Mouse (Mus musculus): ENCODE data around the gene Hist1h2ak.
"Not testable (repeated sequence)": the region's sequence is repeated elsewhere in the genome, so short reads cannot be mapped to it uniquely, and the experiment has no call there.

The Hist1h2ak gene

DNA sequence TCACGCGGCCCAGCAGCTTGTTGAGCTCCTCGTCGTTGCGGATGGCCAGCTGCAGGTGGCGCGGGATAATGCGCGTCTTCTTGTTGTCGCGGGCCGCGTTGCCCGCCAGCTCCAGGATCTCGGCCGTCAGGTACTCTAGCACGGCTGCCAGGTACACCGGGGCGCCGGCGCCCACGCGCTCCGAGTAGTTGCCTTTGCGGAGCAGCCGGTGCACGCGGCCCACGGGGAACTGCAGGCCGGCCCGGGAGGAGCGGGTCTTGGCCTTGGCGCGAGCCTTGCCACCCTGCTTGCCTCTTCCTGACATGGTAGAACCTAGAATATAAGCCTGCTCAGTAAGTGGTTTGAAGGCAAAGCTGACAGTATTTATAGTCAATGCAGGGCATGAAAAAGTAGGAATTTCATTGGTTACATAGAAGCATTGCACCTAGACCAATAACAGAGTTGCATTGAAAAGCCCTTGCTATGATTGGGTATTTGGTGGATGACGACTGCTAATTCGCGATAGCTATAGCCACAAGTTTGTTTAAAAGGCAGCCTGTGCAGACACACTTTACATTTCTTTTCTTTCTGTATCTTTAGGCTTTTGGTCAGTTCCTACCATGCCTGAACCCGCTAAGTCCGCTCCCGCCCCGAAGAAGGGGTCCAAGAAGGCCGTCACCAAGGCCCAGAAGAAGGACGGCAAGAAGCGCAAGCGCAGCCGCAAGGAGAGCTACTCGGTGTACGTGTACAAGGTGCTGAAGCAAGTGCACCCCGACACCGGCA is at the start of gene Hist1h2ak, which contains the start of gene Hist1h2bn:
TSS of gene Hist1h2ak (minus strand) at position 304 of the 762 bp plus-strand sequence.
TSS of gene Hist1h2bn (plus strand) at position 600 of the 762 bp plus-strand sequence.
- peak; percentile 90 for DNase-seq

DNA sequence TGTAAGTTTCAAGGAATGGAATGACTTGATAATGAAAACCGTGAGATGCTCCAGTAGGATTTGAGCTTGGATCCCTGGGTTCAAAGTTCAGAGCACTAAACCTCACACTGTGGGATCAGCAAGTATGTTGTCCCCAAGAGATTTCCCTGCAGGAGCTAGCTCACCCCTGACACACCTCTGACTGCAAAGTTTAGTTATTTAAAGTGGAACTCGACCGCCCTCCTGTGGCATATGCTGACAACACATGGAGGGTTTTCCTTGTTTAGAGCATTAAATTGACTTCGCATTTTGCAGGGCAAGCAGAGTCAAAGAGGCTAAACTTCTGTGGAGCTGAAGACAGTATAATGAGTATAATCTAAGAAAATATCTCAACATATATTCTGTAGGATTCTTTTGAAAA is 49.4 kb upstream of the Hist1h2ak start:
- not testable (repeated sequence) for DNase-seq

DNA sequence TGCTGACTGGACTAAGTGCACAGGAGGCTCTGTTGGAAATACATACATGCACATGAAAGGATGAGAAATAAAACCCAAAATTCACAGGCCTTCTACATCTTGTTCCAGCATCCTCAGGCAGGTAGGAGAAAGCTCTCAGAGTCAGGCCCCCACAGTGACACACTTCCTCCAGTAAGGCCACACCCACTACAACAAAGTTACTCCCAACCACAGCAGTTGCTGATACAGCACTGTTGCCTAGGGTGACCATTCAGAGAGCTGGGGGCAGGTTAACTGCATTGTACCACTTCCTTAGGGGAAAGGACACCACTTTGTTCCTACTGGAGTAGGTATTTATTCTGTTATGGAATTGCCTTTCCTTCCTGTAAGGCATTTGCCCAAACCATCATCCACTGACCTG is 43.5 kb upstream of the Hist1h2ak start:
- DNase-seq, result not testable (repeated sequence)

- no peak for DNase-seq
Measured at GRCm38 (mm10) chr13:21795584-21795983, 42.0 kb upstream of the Hist1h2ak start.

GRCm38 (mm10) chr13:21790601-21791283 is 37.1 kb upstream of the Hist1h2ak start:
- no peak for DNase-seq

DNA sequence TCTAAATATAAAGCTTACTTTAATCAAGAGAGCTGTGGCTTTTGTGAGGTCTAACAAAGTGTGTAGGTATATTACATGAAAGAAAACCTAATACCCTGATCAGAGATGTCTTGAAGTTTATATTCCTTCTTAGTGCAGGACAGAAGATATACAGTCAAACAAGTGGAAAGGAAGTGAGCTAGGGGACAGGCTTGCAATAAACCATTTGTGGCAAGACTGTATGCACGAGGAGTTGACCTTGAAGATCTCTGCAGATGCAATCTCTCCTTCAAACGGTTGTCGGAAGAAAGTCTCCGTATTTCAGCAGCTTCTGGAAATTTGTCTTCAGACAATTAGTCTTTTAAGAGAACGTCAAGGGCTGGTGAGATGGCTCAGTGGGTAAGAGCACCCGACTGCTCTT is 36.3 kb upstream of the Hist1h2ak start:
- no peak for DNase-seq

- DNase-seq, result no peak
Measured at GRCm38 (mm10) chr13:21787760-21788593, 34.4 kb upstream of the Hist1h2ak start.

GRCm38 (mm10) chr13:21786899-21787629 is 33.4 kb upstream of the Hist1h2ak start, which contains the start of the genes Hist1h2an and Hist1h2bp:
Gene Hist1h2an, minus strand, starts transcription at chr13:21787218.
Gene Hist1h2bp, plus strand, starts transcription at chr13:21787461.
- peak; percentile 91 for DNase-seq

- no peak for DNase-seq
Measured at GRCm38 (mm10) chr13:21786189-21786898, 32.7 kb upstream of the Hist1h2ak start.

- no peak for DNase-seq
Measured at GRCm38 (mm10) chr13:21784311-21784710, 30.7 kb upstream of the Hist1h2ak start.

GRCm38 (mm10) chr13:21783734-21784161 is 30.1 kb upstream of the Hist1h2ak start:
- no peak for DNase-seq

GRCm38 (mm10) chr13:21783255-21783617 is 29.6 kb upstream of the Hist1h2ak start, which contains the start of gene Hist1h3i:
Gene Hist1h3i, minus strand, starts transcription at chr13:21783370.
- DNase-seq, result peak; percentile 80

GRCm38 (mm10) chr13:21782361-21783254 is 29.0 kb upstream of the Hist1h2ak start:
- DNase-seq, result not testable (repeated sequence)

GRCm38 (mm10) chr13:21781639-21782038 is 28.0 kb upstream of the Hist1h2ak start:
- DNase-seq, result no peak

DNA sequence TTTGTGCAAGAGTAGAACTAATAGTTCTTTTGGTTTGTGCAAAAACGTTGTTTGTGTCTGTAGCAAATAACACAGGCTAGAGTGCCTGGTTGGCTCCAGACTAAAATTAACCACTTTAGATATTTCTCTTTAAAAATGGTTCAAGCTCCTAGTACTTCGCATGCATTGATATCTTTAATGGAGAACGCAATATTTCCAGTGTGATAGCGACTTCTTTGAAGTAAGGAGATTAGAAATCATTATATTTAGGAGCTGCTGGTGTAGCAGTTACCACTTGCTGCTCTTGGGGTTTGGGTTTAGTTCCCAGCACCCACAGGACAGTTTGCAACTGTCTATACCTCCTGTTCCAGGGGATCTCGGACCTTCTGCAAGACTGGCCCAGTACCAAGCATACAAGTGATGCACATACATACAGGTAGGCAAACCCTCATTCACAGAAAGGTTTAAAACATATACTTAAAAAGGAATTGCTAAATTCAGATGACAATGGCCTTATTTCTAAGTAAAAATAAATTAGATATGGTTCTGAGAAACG is 27.5 kb upstream of the Hist1h2ak start:
- DNase-seq, result no peak

GRCm38 (mm10) chr13:21779767-21780731 is 26.4 kb upstream of the Hist1h2ak start, which contains the start of gene Hist1h1b:
Gene Hist1h1b, minus strand, starts transcription at chr13:21780625.
- DNase-seq, result peak; percentile 75

- peak; percentile 68 for DNase-seq
Measured at GRCm38 (mm10) chr13:21778814-21779766, 25.5 kb upstream of the Hist1h2ak start.

DNA sequence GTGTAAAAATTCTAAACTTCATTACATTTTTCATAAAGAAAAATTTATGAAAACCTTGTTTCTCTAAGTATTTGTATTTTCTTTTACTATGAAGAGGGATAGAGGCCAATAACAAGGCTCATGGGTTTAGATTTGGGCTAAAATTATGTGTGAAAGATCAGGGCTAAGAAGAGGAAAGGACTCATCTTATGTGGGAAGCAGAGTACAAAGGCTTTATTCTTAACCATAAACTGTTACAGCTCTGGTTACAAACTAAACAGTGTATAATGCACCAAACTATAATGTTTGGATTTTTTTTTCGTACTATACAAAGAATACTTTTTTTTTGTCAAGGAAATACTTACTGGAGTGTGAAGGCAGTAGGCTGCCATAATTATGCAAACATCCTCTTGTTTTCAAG is 2.1 kb upstream of the Hist1h2ak start:
- no peak for DNase-seq
